Mouse (Mus musculus) liver, adult 2 months (tissue): Measurements from ENCODE around the gene Fam83d. TPM values are rescaled to one million over a fixed set of nuclear protein-coding genes. Genes with fewer than 3 reads are reported as not detected.

Experiments used
- DNase-seq: peaks from one replicate; pipeline ENCODE4 v3.0.0-alpha.2; 2011; ENCODE audit warnings: low read depth, low spot score; ENCODE audit errors: extremely low read depth
- H3K27ac ChIP-seq: fragments of 200-500 bp; replicated peaks from 2 replicates; pipeline ENCODE4 v1.5.1; 2012; ENCODE audit warnings: low read depth, mild to moderate bottlenecking, control low read depth, inconsistent platforms, low read length; ENCODE audit not compliant: insufficient read depth
- H3K27me3 ChIP-seq: fragments of 200-500 bp; 2 replicates; pipeline ENCODE4 v1.6.1; 2012; ENCODE audit warnings: mild to moderate bottlenecking, moderate library complexity, low read length, inconsistent platforms; ENCODE audit not compliant: control insufficient read depth, insufficient read depth
- H3K36me3 ChIP-seq: fragments of 200-500 bp; 2 replicates; pipeline ENCODE4 v1.6.1; 2012; ENCODE audit warnings: low read length, inconsistent platforms; ENCODE audit not compliant: control insufficient read depth, insufficient read depth
- H3K4me1 ChIP-seq: fragments of 200-500 bp; 2 replicates; pipeline ENCODE4 v1.6.1; 2011; ENCODE audit warnings: low read length; ENCODE audit not compliant: control insufficient read depth, insufficient read depth
- H3K4me3 ChIP-seq: fragments of 200-500 bp; 2 replicates; pipeline ENCODE4 v1.5.1; 2011; ENCODE audit warnings: low read depth, mild to moderate bottlenecking, control low read depth, low read length, moderate library complexity; ENCODE audit not compliant: insufficient read depth
- H3K79me2 ChIP-seq: fragments of 200-500 bp; 2 replicates; pipeline ENCODE4 v1.6.1; 2012; ENCODE audit warnings: inconsistent platforms, mild to moderate bottlenecking, low read length, moderate library complexity; ENCODE audit not compliant: control insufficient read depth, insufficient read depth
- H3K9ac ChIP-seq: fragments of 200-500 bp; 2 replicates; pipeline ENCODE4 v1.6.1; 2012; ENCODE audit warnings: low read depth, mild to moderate bottlenecking, control low read depth, inconsistent platforms, low read length
- CTCF ChIP-seq: fragments of 200-500 bp; IDR thresholded peaks from 2 replicates; pipeline ENCODE4 v1.5.1; 2011; ENCODE audit warnings: low read depth, low read length, control low read depth
- POLR2A ChIP-seq: fragments of 200-500 bp; IDR thresholded peaks from 2 replicates; pipeline ENCODE4 v1.6.1; 2011; ENCODE audit warnings: low read length, control low read depth; ENCODE audit not compliant: insufficient read depth; ENCODE audit errors: extremely low read depth
- WGBS: fragments of 180-500 bp; shearing (Covaris S2); methylation state at CpG from one replicate; pipeline ENCODE4 v1.1.7; 2018; 5-methylcytosine and 5-hydroxymethylcytosine counted together
- polyA plus RNA-seq: library from polyadenylated mRNA; depleted of rRNA; stranded (reverse); fragments of >200 nt; gene quantifications from 2 replicates; pipeline ENCODE4 v1.2.3, GENCODE M21; 2012
- total RNA-seq: library from RNA; depleted of rRNA; stranded (reverse); fragments of >200 nt; gene quantifications from 2 replicates; pipeline ENCODE4 v1.2.3, GENCODE M21; 2014

Fam83d gene
- total and polyA plus RNA-seq, 2 experiments, result 0.09 to 0.15 TPM

DNA sequence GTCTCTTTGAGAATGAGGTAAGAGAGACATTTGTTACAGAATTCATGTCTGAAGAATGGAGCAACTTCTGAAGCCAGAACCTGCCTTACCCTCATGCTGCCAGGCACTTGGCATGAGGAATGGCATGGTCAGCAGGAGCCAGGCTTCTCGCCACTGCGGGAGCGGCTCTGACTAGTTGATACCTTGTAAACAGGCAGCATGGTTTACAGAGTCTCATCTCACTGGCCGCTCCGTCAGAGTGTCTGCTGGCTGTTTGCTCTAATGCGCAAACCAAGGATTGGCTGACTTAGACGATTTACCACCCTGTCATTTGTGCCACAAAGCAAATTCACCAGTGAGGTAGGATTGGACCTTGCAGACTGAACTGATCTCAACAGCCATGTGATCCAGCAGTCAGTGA lies 13.2 kb downstream of the Fam83d start:
- 97% methylated on average over 7 of the region's 7 CpGs for WGBS
- no peak for DNase-seq
- Histone ChIP-seq H3K36me3 (no peaks in the 10 kb centered on the region), H3K4me3 (no peak overlapping the region), H3K79me2 (no peaks in the 10 kb centered on the region), H3K4me1 (peaks cover 2% of the 10 kb centered on the region; the same call in 1 of the 2 replicates), H3K27ac (no peak overlapping the region), H3K9ac (no peak overlapping the region), H3K27me3 (no peaks in the 10 kb centered on the region)
- no peak for TF ChIP-seq CTCF
- no peak for TF ChIP-seq POLR2A

DNA sequence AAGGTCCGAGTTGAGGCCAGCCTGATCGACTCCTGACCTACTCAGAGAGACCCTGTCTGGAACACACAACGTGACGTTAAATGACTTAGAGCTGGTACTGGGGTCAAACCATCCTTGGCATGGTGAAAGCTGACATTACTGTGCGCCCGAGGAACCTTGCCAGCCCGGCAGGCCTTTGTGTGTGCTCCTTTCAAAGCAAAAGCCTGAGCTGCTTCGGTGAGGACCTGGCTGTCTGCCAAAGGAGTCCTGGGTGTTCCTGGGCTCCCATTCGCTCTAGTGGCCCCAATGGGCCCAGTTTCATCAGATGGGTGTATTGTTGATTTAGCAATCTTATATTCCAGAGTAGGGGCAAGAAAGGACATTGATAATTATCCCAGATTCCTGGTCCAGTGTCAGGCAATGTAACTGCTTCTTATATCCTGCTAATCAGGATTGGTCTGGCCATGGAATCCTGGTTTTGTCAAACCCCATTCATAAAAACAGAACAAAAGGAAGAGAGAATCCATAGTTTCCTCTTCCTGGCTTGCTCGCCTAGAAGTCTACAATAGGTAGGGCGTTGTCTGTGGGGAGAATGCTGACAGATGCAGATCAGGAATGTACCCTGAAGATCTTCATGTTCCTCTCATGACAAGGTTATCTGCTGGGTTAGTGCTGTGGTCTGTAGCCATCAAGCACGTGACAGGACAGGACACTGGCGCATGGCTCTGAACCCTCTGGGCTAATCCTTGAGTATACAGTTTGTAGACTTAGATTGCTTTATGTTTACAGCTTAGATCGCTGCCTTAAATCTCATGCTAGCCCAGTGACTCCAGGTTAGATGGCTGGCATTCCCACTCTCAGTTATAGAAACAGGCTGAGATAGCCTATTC lies 19.3 kb downstream of the Fam83d start:
- no peak for DNase-seq
- Histone ChIP-seq H3K79me2 (no peaks in the 10 kb centered on the region), H3K4me3 (no peak overlapping the region), H3K27me3 (no peaks in the 10 kb centered on the region), H3K36me3 (no peaks in the 10 kb centered on the region), H3K4me1 (peaks cover 2% of the 10 kb centered on the region; the same call in 1 of the 2 replicates), H3K9ac (no peak overlapping the region), H3K27ac (no peak overlapping the region)
- TF ChIP-seq CTCF (no peak), POLR2A (no peak)
- 79% methylated on average over 14 of the region's 14 CpGs for WGBS

DNA sequence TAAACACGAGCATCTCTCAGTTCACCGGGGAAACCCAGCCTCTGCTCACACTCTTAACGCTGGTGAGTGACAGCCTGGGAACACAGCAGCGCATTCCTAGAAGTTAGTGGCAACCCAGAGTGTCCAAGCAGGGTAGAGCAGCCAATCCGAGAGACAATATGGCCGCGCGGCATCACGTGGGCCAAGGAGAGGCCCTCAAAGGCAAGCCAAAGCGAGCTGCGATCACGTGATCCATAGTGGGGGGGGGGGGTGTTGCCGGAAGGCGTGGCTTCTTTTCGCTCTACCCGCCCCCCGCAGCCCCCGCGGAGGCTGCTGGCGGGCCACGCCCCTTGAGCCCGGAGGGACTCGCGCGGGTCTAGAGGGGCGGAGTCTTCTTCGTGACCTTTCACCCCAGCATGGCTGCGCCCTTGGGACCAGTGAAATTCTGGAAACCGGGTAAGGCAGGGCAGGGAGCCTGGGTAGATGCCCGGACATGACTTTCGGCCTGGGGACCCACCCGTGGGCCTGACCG lies 26.7 kb downstream of the Fam83d start, which contains the start of gene Dhx35:
Gene Dhx35 (plus strand): TSS at position 314 of the 511 bp plus-strand sequence.
- DNase-seq, result peak; percentile 87
- H3K9ac ChIP-seq, result peak within 1 kb of the TSS; percentile 71
- H3K4me3 ChIP-seq, result peak within 1 kb of the TSS; percentile 89
- no peaks in the 10 kb centered on the region for H3K27me3 ChIP-seq
- H3K79me2 ChIP-seq, result no peaks in the 10 kb centered on the region; the same call in 1 of the 2 replicates
- TF ChIP-seq POLR2A, result 0 out of 2 replicates have a peak, but pooled peaks have one; percentile 29
- no peak for TF ChIP-seq CTCF
- peak within 1 kb of the TSS; percentile 13 for H3K27ac ChIP-seq
- H3K36me3 ChIP-seq, result no peaks in the 10 kb centered on the region
- peaks cover 2% of the 10 kb centered on the region for H3K4me1 ChIP-seq
- 1% methylated on average over 33 of the region's 33 CpGs for WGBS

DNA sequence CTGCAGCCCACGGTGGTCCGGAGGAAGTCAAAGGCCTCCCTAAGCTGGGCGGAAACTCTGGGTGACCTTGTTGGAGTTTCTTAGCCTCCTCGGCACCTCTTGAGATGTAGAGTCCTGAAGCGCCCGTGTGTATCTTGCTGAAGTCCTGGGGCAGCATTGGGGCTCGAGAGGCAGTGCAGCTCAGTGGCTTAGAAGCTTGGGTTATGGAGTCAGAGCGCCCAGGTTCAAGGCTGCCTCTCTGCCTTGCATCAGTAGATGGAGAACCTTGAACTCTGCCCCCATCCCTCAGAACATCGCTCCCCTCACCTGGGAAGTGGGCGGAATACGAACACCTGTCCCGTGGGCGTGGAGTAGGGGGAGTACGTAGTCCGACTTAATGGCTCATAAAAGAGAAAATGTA lies 27.1 kb downstream of the Fam83d start:
- peak overlapping the region; percentile 89 for H3K4me3 ChIP-seq
- no peaks in the 10 kb centered on the region for H3K36me3 ChIP-seq
- no peaks in the 10 kb centered on the region for H3K27me3 ChIP-seq
- H3K79me2 ChIP-seq, result no peaks in the 10 kb centered on the region; the same call in 1 of the 2 replicates
- WGBS, result 9% methylated on average over 15 of the region's 15 CpGs
- H3K9ac ChIP-seq, result peak overlapping the region; percentile 71
- H3K27ac ChIP-seq, result peak overlapping the region; percentile 13
- TF ChIP-seq CTCF (no peak), POLR2A (no peak)
- peaks cover 2% of the 10 kb centered on the region for H3K4me1 ChIP-seq
- DNase-seq, result peak; percentile 23

DNA sequence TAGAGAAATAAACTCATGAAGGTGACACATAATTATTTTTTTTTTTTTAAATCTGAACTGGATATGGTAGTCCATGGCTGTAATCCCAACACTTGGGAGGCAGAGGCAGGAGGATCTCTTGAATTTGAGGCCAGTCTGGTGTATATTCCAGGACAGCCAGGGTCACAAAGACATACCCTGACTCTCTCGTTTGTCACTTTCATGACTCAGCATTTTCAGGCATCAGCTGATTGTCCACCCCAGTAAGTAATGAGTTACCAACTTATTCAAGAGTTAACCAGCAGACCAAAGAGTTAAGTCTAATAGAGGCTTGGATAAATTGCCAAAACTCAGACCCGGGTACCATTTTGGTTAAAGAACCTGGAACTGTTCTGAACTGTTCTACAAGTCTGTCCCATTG lies 28.0 kb downstream of the Fam83d start:
- DNase-seq, result no peak
- TF ChIP-seq CTCF, result no peak
- Histone ChIP-seq H3K4me1 (peaks cover 2% of the 10 kb centered on the region), H3K4me3 (no peak overlapping the region), H3K27ac (no peak overlapping the region), H3K27me3 (no peaks in the 10 kb centered on the region), H3K36me3 (no peaks in the 10 kb centered on the region), H3K9ac (no peak overlapping the region), H3K79me2 (no peaks in the 10 kb centered on the region; the same call in 1 of the 2 replicates)
- WGBS, result 72% methylated on average over 2 of the region's 2 CpGs

DNA sequence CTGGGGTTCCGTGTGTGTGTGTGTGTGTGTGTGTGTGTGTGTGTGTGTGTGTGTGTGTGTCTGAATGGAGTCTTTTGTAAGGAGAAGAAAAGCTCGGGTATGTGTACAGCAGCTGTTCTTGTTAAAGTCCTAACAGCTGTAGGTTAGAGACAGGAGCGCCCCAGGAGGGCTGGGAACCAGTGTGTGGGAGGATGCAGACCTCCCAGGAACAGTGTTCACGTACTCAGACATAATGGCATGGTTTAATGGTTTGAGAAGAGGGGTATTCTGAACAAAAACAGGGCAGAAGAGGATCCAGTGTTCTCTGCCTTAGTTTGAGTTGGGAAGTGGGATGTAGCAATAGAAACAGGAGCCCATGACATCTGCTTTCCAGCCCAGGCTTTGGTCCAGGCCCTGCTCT lies 31.4 kb downstream of the Fam83d start:
- peaks cover 6% of the 10 kb centered on the region for H3K36me3 ChIP-seq
- no peak overlapping the region for H3K9ac ChIP-seq
- H3K27ac ChIP-seq, result no peak overlapping the region
- no peaks in the 10 kb centered on the region; the same call in 1 of the 2 replicates for H3K79me2 ChIP-seq
- H3K27me3 ChIP-seq, result no peaks in the 10 kb centered on the region
- DNase-seq, result no peak
- H3K4me3 ChIP-seq, result no peak overlapping the region
- TF ChIP-seq CTCF (no peak), POLR2A (no peak)
- 91% methylated on average over 4 of the region's 4 CpGs for WGBS
- peaks cover 2% of the 10 kb centered on the region; the same call in 1 of the 2 replicates for H3K4me1 ChIP-seq
